Mouse (Mus musculus) embryonic fibroblast, embryonic 13.5 days (primary cell): ENCODE results near the gene Mtmr11.

Experiments
- CTCF ChIP-seq: IDR thresholded peaks from 2 replicates; pipeline ENCODE4 v1.5.1; 2011; ENCODE audit warnings: mild to moderate bottlenecking, control low read depth, low read length, moderate library complexity, borderline replicate concordance; ENCODE audit not compliant: insufficient read depth
- POLR2A ChIP-seq: IDR thresholded peaks from 2 replicates; pipeline ENCODE4 v1.6.1; 2011; ENCODE audit warnings: low read depth, mild to moderate bottlenecking, control low read depth, low read length, moderate library complexity

GRCm38 (mm10) chr3:96209242-96209641 lies 47.4 kb downstream of the Mtmr11 start:
- TF ChIP-seq CTCF (peak; percentile 29; the same call in 1 of the 2 replicates), POLR2A (no peak)
